Mouse (Mus musculus) lung, postnatal 36 days (tissue): ENCODE measurements around the gene Nanos3.

Experiments
- DNase-seq: peaks from one replicate; pipeline ENCODE4 v3.0.0; 2022; ENCODE audit warnings: mixed read lengths

Nanos3 gene

DNA sequence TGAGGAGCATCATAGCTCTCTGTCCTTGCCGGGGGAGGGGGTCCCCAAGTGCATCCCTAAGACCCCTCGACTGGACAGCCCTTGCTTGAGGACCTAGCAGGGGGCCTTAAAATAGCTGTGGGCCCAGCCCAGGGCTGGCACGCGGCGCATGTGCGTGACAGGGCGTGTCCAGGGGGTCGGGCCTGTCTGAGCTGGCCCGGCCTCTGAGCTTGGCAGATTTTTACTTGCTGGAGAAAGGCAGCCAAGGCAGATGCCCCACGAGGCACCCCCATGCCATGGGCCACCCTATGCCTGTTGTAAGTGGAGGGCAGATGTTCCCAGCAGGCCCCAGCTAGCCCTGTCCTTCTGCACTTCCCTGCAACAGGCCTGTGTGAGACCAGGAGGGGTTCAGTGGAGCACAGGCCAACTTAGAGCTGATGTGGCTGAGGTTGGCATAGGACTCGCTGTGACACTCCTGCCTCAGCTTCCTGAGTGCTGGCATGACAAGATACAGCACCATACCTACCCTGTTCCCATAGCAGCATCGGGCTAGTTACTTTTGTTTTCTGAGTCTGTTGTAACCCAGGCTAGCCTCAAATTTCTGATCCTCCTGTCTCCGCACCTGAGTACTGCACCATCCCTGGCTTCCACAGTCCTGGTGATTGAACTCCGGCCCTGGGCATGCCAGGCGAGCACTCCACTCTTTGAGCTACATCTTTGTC, 16.7 kb upstream of the Nanos3 start:
- DNase-seq, result peak; percentile 93

DNA sequence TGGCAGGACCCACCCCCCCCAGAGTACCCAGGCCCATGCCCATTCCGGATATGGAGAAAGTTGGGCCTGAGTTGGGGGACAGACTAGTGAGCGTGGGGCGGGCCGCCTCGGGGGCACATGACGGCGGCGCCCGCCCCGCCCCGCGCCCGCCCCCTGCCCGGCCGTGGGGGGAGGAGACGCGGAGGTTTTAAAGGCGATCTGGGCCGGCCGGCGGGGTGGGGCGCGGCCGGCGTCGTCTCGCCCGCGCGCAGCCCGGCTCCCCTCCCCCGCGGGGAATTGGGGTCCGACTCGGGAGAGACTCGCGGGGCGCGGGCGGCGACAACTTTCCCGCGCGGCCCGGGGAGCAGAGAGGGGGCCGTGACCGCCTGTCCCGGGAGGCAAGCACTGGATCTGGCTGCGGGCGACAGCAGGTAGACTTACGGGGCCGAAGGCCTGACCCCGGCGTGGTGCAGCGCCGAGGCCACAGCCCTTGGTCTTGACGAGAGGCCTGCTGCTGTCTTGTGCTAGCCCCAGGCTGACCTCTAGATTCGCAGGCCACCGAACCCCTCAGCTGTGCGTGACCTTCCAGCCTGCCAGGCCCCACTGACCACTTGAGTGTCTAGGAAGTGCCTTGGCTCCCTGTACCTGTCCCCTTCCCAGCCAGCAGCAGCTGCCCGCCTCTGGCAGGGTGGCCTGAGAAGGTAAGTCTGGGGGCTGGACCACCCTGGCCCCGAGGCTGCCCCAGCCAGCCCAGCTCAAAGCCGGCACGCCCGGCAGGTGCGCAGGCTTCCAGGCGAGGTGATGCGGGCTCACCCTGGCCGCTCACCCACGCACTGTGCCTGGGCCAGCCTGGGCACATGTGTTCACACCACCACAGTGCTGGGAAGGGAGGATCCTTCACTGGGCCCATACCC, 15.9 kb upstream of the Nanos3 start:
- peak; percentile 93 for DNase-seq

DNA sequence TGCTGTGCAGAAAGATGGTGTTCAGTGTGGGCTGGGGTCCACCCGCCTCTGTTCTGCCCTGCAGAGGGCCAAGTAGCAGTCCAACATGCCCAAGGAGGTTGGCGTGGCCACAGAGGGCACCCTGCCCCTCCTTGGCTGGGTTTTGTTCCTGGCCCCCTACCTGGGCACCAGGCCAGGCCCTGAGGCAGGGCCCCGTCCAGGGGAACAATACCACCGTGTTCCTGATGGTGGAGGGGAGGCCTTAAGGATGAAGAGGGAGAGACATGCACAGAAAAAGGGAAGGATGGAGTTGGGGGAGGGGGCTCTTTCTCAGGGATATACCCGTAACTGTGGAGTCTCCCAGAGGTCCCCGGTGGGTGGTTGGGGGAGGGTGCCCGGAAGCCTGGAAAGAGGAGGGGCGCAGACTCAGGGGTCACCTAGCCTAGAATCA, 15.1 kb upstream of the Nanos3 start:
- no peak for DNase-seq

DNA sequence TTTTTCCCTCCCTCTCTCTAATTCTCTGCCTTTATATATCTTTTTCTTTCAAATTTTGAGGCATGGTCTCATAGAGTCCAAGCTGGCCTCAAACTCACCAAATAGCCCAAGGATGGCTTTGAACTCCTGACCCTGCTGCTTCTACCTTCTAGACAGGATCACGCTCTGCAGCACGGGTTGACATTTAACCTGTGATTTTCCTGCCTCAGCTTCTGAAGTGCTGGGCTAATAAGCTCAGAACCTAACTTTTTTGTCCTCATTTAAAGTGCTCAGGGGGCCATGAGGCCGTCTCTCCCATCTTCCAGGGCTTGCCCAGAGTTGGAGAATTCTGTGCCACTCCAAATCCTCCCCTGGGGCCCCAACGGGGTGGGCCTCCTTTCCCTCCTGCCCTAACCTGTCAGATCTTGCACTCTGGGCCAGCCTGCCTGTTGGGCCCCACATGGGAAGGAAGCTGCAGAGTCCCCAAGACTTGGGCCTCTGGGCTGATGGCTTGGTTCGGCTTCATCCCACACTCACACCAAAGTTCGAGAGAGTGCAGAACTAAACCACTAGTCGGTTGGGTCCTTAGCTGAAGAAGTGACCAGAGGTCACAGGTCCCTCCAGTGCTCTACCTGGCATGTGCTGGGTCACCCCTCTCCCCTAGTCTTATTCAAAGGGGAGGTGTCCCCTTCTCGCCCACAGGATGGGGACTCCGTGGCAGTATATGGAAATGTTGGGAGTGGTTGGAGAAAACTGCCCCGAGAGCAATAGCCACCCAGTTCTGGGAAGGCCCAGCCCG, 14.5 kb upstream of the Nanos3 start:
- no peak for DNase-seq

DNA sequence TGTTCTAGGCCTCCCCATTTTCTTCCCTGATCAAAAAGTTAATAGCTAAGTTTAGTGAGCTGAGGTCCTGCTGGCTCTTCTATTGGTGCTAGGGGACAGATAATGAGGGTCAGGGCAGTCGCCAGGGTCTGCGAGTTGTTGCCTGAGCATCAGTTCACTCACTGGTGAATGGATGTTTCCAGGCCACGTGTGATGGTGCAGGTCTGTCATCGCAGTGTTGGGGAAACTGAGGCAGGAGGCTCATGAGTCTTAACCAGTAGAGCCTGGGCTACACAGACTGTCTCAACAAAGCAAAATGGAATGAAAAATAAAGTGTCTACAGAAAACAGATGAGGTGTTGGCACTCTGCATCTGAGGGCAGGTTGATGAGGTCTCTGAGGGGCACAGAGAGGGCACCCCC, 13.9 kb upstream of the Nanos3 start:
- no peak for DNase-seq

DNA sequence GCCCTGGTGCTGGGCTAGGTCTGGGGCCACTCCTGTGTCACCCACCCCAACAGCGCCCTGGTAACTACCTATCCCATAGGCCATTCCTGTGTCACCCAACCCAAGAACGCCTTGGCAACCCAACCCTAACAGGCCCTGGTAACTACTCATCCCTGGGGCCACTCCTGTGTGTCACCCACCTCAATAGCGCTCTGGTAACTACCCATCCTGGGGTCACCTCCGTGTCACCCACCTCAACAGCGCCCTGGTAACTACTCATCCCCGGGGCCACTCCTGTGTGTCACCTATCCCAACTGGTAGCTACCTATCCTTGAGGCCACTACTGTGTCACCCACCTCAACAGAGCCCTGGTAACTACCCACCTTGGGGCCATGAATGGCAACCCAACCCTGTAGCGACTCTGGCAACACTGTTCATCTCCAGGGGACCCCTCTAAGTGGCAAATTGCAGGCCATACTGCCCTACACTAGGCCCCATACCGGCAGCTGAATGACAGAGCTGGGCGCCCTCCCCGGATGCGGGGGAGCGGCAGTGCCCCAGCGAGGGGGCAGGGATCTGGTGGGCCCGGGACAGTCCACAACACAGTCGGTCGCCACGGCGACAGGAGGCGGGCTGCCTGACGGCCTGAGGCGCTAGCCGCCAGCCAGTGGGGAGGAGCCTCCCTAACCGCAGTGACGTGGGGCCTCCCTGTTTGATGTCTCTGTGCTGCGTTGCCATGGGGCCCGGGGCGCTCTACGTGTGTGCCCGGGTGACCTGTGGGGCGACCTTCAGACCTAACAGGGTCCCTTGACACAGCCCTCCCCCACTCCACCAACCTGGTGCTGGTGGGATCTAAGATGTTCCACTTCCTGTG, 13.1 kb upstream of the Nanos3 start:
- peak; percentile 99 for DNase-seq

DNA sequence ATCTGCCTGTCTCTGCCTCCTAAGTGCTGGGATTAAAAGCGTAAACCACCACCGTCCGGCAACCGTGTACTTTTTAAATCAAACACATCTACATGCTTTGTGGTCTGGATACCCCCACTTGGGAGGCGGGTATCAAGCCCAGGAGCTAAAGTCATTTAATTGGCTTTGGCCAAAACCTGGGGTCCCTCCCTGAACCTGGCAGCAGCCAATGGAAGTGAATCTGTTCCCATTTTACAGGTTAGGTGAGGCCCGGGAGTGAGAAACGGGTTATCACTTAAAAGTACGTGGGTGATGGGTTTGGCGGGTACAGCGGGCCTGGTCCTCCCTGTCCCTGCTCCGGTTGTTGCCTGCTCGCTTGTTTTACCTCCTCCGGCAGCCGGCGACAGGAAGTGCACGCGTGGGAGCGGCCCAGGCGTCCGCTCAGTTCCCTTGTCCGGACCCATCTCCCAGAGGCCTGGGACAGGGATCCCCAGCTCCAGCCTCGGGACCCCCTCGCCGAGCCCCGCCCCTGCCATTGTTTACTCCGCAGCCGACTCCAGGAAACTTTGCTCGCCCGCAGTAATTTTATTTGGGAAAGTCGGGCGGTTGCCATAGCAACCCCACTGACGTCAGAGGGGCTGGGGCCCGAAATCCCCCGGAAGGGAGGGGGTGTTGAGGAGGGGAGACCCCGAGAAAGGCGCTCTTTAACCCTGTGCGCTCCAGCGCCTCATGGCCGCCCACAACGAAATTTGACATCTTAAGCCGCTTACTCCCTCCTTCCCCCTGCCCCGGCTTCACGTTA, 12.3 kb upstream of the Nanos3 start:
- peak; percentile 93 for DNase-seq

DNA sequence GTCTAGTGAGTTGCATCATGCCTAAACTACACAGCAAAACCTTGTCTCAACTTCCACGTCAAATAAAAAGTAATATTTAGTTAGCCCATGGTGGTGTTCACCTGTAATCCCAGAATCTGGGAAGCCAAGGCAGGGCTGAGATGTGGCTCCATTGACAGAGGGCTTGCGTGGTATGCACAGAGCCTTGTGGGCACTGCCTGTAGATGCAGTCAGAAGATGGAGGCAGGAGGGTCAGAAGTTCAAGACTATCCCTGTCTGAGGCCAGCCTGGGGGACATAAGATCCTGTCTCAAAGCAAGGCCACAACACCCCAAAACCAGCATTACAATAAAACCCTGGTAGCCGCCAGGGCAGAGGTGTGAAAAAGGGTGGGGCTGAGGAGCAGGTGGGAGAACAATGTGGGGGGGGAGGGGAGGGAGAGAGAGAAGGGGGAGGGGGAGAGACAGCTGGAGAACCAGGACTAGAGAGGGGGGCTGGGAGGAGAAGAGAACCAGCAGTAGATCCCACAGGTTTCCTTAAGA, 9.3 kb upstream of the Nanos3 start:
- no peak for DNase-seq

DNA sequence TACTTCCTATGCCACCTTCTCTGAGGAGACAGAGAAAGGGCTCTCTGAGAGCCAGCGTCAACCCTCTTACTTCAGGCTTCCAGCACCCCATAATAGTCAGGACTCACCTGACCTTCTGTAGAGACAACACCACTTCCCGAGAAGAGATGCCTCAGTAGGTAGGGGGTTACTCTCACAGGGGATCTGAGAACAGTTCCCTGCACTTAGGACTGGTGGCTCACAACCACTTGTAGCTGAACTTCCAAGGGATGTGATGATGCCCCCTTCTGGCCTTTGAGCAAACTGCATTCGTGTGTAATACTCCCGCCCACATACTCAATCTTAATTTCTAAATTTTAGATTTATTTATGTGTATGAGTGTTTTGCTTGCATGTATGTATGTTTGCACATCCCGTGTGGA, 8.5 kb upstream of the Nanos3 start:
- DNase-seq, result no peak

DNA sequence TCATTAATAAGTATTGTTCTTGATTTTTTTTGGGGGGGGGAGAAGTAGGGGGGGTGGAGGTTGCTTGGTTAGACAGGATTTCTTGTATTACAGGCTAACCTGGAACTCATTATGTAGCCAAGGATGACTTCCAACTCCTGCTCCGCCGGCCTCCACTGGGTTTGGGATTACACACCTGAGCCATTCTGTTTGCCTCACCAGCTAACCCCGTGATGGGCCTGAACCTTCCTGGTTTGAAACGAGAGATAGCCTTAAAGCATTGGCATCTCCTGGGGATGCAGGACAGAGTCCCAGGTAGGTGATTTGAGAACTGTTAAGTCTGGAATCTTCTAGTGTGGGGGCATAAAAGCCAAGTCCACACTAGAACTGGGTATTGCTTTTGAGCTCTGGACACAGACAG, 8.1 kb upstream of the Nanos3 start:
- DNase-seq, result no peak

DNA sequence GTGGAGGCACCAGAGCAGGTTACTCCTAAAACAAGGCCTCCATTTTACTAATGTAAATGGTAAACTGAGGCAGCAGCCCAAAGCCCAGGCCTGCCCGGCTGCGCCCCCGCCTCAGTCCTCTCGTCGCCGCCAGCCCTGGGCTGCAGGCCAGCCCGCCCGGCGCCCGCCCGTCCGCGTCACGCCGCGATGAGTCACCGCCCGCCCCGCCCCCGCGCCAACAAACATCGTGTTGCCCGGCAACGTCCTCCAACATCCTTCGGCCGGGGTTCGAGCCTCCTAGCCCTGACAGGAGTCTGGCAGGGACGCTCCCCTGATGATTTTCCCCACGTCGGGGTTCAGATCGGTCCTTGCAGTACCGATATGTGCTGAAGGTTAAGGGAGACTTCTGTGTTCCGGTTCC, 7.5 kb upstream of the Nanos3 start:
- peak; percentile 90 for DNase-seq

DNA sequence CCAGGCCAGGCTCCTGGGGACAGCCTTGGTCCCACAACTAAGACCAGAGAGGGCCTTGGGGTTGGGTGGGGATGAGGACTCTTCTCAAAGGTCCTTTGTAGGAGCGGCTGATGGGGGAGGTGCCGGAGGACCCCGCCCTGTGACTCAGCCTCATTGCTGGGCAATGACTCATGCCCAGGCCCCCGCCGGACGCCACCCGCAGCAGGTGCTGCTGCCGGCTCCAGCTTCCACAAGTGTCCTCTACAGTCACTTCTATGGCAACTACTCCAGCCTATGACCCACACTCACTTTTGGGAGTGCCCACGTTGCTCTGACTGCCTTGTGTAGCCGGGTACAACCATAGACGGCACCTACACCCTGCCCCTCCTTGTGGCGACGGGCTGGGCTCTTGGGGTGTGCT, 7.0 kb upstream of the Nanos3 start:
- DNase-seq, result peak; percentile 95

DNA sequence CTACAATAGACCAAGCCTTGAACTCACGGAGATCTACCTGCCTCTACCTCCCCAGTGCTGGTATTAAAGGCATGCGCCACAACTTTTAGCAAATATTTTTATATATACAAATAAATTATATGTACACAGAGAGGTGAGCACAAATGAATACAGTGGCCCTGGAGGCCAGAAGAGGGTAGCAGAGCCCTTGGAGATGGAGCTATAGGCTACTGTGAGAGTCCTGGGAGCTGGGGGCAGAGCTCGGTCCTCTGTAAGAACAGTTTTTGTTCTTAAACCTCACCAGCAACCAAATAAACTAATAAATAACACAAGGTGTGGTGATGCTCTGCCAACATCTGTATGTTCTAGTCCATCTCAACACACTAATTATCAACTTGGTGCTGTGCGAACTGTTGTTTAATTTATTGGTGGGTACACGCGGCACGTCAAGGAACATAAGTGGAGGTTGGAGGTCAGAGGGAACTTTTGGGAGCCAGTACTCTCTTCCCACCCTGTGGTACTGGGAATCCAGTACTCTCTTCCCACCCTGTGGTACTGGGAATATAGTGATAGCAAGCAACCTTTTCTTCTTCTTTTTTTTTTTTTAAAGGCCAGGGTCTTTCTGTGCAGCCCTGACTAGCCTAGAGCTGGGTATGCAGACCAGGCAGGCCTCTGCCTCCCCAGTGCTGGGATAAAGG, 5.3 kb upstream of the Nanos3 start:
- DNase-seq, result peak; percentile 55

DNA sequence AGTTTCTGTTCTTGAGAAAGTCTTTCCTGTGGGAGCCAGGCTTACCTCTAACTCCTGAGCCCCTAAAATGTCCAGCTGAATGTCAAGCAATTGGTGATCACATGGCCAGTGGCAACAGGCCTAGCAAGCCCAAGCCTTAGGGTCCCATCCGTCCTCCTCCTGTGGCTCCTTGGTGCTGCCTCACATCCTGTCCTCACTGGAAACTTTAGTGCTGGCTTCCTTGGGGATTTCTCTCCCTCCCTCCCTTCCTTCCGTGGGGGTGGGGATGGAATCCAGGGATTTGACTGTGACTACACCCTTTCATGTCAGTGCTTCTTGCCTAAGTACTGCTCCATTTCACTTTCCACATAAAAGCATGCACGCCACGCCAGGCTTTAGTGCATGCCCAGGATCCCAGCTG, 4.6 kb upstream of the Nanos3 start:
- peak; percentile 86 for DNase-seq

DNA sequence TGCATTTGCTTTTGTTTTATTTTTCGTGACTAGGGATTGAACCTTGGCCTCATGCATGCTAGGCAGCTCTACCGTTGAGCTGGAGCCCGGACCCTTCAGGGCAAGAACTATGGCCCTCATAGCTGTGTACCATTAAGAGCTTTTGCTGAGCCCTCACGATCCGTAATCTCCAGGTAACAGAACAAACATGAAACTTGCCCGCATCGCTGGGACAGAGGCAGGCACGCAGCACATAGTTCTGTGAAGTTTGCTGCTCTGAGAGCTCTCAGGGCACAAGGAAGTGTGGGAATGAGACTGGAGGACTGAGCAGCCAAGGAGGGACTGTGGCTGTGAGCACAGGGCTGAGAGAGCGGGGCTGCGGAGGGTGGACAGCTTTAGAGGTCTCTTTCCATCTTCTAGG, 3.7 kb upstream of the Nanos3 start:
- peak; percentile 58 for DNase-seq

DNA sequence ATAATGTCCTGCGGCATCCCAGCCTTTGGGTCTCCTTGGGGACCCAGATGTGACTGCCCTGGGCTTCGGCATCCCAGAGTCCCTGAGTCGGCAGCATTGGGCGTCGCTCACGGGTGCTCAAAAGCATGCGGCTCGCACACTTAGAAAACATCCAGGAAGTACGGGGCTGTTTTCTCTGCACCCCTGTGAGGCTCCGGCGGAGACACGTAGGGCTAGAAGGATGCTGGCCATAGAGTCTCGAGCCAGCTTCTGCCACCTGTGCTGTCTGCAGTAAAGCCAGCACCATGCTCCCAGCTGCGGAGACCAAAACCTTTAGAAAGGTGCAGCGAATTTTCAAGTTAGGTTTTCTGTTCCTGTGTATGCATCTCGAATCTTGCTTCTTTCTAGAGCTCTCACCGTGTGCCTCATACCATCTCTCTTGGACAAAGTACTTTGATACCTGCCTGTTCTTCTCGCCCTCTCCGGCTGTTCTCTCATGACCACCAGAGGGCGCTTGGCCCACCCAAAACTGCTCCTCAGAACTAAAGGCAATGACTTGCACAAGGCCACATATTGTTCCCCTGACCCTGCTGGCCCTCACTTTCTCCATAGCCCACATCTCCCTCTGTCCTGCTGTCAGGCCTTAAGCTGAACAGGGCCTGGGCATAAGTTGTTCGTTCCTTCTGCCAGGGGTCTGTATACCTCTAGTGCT, 2.2 kb upstream of the Nanos3 start:
- peak; percentile 89 for DNase-seq

DNA sequence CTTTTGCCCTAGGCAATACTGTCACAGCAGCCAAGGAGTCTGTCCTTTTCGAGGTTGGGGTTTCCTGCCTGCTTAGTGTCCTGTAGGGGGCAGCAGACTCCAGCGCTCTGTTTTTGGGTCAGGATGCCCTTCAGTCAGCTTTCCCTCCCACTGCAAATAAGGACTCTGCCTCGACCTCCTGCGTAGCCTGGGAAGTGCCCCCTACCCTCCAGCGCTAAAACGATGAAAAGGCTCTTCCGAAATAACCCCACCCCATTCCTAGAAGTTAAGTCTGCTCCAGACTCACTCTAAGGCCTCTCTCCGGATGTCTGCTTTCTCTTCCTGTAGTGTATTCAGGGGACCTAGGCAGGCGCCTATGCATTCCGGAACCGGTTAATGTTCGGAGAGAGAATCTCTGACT, 1.5 kb upstream of the Nanos3 start:
- peak; percentile 93 for DNase-seq

DNA sequence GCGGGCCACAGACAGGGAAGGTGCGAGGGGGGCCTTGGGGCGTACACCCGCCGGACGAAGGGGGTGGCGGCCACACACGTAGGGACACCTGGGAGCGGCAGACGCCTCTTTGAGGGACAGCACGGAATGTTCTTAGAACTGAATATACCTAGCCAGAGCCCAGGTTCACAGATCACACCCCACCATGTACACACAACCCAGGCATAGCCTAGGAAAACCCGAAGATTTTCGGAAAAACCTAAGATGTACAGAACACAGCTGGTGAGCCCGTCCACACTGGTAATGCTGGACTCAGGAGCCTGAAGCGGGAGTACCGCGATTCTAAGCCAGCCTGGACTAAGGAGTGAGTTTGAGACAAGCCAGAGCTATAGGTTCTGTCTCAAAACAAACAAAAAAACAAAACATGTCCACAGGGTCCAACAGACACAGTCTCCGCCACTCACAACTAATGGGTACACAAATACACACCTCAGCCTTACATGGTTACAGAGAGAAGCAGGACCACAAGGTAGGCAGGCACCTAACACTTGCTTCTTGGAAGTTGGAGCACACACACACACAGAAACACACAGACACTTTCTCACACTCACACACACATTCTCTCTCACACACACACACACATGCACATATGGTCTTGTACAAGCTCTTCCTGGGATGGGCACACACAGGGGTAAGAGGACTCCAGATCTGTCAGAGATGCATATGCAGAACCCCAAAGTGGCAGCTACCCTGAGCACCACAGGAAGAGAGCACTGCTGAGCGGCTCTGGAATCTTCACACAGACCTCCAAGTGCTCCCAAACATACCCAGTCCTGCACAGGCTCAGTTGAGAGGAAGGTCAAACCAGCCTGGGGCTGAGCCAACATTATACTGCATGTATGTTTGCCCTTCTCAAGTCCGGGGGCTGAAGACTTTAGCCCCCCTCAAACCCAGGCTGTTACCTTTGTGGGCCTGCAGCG, 653 bp downstream of the Nanos3 start:
- DNase-seq, result no peak
